Mouse (Mus musculus) liver, embryonic 14.5 days (tissue): Measurements from ENCODE around the gene Nav2.

Source experiments
- CTCF ChIP-seq: IDR thresholded peaks from 2 replicates; pipeline ENCODE4 v1.5.1; 2016; ENCODE audit warnings: antibody characterized with exemption, low read depth, control low read depth
- EP300 ChIP-seq: IDR thresholded peaks from 2 replicates; pipeline ENCODE4 v1.6.1; 2016; ENCODE audit warnings: antibody characterized with exemption, low read depth

GRCm38 (mm10) chr7:49636491-49637115 is 728.1 kb downstream of the Nav2 start, which contains the start of gene Dbx1:
- no peak for TF ChIP-seq EP300
- TF ChIP-seq CTCF = no peak
